In the genomic region with DNA sequence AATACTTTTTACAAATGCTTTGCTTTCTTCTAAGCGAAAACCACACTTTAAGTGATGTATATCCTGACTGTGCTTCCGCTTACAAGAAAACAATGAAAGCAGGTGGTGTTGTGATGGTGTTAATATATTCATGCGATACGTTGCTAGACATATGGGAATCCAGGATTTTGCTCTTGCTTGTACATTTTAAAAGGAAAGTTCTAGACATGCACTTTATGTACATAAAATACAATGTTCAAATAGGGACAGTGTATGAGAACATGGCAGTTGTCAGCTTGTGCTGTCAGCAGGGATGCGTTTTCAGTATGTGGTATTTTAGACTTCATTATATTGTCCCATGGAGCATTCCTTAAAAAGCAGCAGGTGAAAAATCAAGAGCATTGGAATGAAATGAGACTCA, we compare ENCODE assay signal across 19 mouse cellular contexts.
DNase-seq lines count a peak whose midpoint lies in the region; ATAC-seq and TF ChIP-seq lines count a peak whose summit lies in the region.
"Had no signal": no experiment of that assay in that cellular context is flagged by ENCODE, and none has a peak within 500 bp of the region (broad histone marks: within the 10 kb centered on the region; RNA-seq: fewer than 3 reads in every experiment).

No protein-coding gene starts in this region.

- peak; percentile 55 for ATAC-seq in forebrain, embryonic 15.5 days (replicated peaks)
- peak; percentile 68; the same call in 1 of the 2 replicates for ATAC-seq in midbrain, embryonic 16.5 days
- no peak for ATAC-seq in midbrain, embryonic 14.5 days (ENCODE audit: low FRiP score, low TSS enrichment)
- ATAC-seq: hindbrain, postnatal 0 days had no signal

- no peak overlapping the region for H3K4me3 ChIP-seq in forebrain, embryonic 15.5 days
- no peak overlapping the region for H3K4me3 ChIP-seq in forebrain, embryonic 10.5 days
- H3K4me3 ChIP-seq in left cerebral cortex, adult 2 months = no peak overlapping the region
- H3K4me3 ChIP-seq in midbrain, embryonic 16.5 days (ENCODE audit: low read depth, low read length) = no peak overlapping the region
- no peak overlapping the region for H3K4me3 ChIP-seq in midbrain, embryonic 14.5 days (replicated peaks; ENCODE audit: low read depth, low read length)
- H3K4me3 ChIP-seq: embryonic facial prominence, embryonic 10.5 days; heart, embryonic 10.5 days; heart, embryonic 15.5 days; hindbrain, embryonic 13.5 days had no signal

- 70% methylated on average over 5 of the region's 5 CpGs for WGBS in forebrain, embryonic 15.5 days
- 93% methylated on average over 5 of the region's 5 CpGs for WGBS in forebrain, embryonic 10.5 days
- WGBS in midbrain, embryonic 16.5 days = 83% methylated on average over 5 of the region's 5 CpGs
- 83% methylated on average over 5 of the region's 5 CpGs for WGBS in midbrain, embryonic 14.5 days

- H3K4me2 ChIP-seq in forebrain, embryonic 15.5 days (replicated peaks) = no peak overlapping the region
- no peak overlapping the region for H3K4me2 ChIP-seq in midbrain, embryonic 16.5 days (ENCODE audit: low read length)
- no peak overlapping the region for H3K4me2 ChIP-seq in midbrain, embryonic 14.5 days (ENCODE audit: low read length)
- H3K4me2 ChIP-seq: heart, embryonic 15.5 days; hindbrain, embryonic 13.5 days had no signal

- H3K27me3 ChIP-seq in forebrain, embryonic 15.5 days = no peaks in the 10 kb centered on the region
- H3K27me3 ChIP-seq in forebrain, embryonic 10.5 days (ENCODE audit: poor library complexity, severe bottlenecking) = no peaks in the 10 kb centered on the region
- no peaks in the 10 kb centered on the region for H3K27me3 ChIP-seq in midbrain, embryonic 16.5 days (ENCODE audit: control insufficient read depth, insufficient read depth, low read depth, low read length)
- H3K27me3 ChIP-seq in midbrain, embryonic 14.5 days (ENCODE audit: control insufficient read depth, insufficient read depth, low read length) = no peaks in the 10 kb centered on the region
- H3K27me3 ChIP-seq: heart, embryonic 15.5 days; hindbrain, embryonic 13.5 days had no signal

- no peak for TF ChIP-seq CTCF in left cerebral cortex, adult 2 months (IDR thresholded peaks at IDR 0.05)

- no peaks in the 10 kb centered on the region for H3K36me3 ChIP-seq in forebrain, embryonic 15.5 days
- H3K36me3 ChIP-seq in forebrain, embryonic 10.5 days (replicated peaks) = no peaks in the 10 kb centered on the region
- no peaks in the 10 kb centered on the region for H3K36me3 ChIP-seq in midbrain, embryonic 16.5 days (ENCODE audit: control insufficient read depth, insufficient read depth, low read length)
- H3K36me3 ChIP-seq in midbrain, embryonic 14.5 days (ENCODE audit: control insufficient read depth, insufficient read depth, low read length) = no peaks in the 10 kb centered on the region
- H3K36me3 ChIP-seq: embryonic facial prominence, embryonic 10.5 days; heart, embryonic 10.5 days; heart, embryonic 15.5 days; hindbrain, embryonic 13.5 days had no signal

- no peaks in the 10 kb centered on the region for H3K4me1 ChIP-seq in forebrain, embryonic 15.5 days
- H3K4me1 ChIP-seq in forebrain, embryonic 10.5 days = no peaks in the 10 kb centered on the region
- H3K4me1 ChIP-seq in midbrain, embryonic 16.5 days (ENCODE audit: control insufficient read depth, insufficient read depth, low read length) = no peaks in the 10 kb centered on the region
- no peaks in the 10 kb centered on the region for H3K4me1 ChIP-seq in midbrain, embryonic 14.5 days (ENCODE audit: control insufficient read depth, insufficient read depth, low read length)
- H3K4me1 ChIP-seq: embryonic facial prominence, embryonic 10.5 days; heart, embryonic 10.5 days; heart, embryonic 15.5 days; hindbrain, embryonic 13.5 days had no signal

- H3K9me3 ChIP-seq in forebrain, embryonic 15.5 days = no peaks in the 10 kb centered on the region
- no peaks in the 10 kb centered on the region for H3K9me3 ChIP-seq in forebrain, embryonic 10.5 days
- no peaks in the 10 kb centered on the region for H3K9me3 ChIP-seq in midbrain, embryonic 16.5 days (replicated peaks; ENCODE audit: control insufficient read depth, low read length, poor library complexity, severe bottlenecking)
- no peaks in the 10 kb centered on the region for H3K9me3 ChIP-seq in midbrain, embryonic 14.5 days (ENCODE audit: control insufficient read depth, low read length)
- H3K9me3 ChIP-seq: embryonic facial prominence, embryonic 10.5 days; heart, embryonic 10.5 days; heart, embryonic 15.5 days; hindbrain, embryonic 13.5 days had no signal

- no peak for DNase-seq in forebrain, embryonic 10.5 days (ENCODE audit: extremely low spot score, low spot score)
- DNase-seq in left cerebral cortex, adult 11 months (ENCODE audit: low spot score) = peak; percentile 10
- no peak for DNase-seq in left cerebral cortex, adult 2 months (ENCODE audit: extremely low spot score in 1 of 2, low spot score in 2 of 2)
- no peak for DNase-seq in midbrain, embryonic 14.5 days
- no peak for DNase-seq in kidney, adult 8-10 months
- no peak for DNase-seq in ovary, postnatal 36 days (ENCODE audit: low spot score)
- DNase-seq: adrenal gland, postnatal 10 days; cerebellum, adult 2 months; cerebellum, postnatal 10 days; gastrocnemius, postnatal 36 days; heart, adult 18-20 months; heart, postnatal 14 days had no signal

- no peak overlapping the region for H3K9ac ChIP-seq in forebrain, embryonic 15.5 days (replicated peaks)
- no peak overlapping the region for H3K9ac ChIP-seq in midbrain, embryonic 16.5 days (ENCODE audit: low read depth, low read length)
- H3K9ac ChIP-seq in midbrain, embryonic 14.5 days (replicated peaks; ENCODE audit: low read length) = no peak overlapping the region
- H3K9ac ChIP-seq: heart, embryonic 15.5 days; hindbrain, embryonic 13.5 days had no signal

- no peak overlapping the region for H3K27ac ChIP-seq in forebrain, embryonic 15.5 days (replicated peaks)
- H3K27ac ChIP-seq in forebrain, embryonic 10.5 days = no peak overlapping the region
- no peak overlapping the region for H3K27ac ChIP-seq in left cerebral cortex, adult 2 months
- H3K27ac ChIP-seq in midbrain, embryonic 16.5 days (ENCODE audit: low read length) = 0 out of 2 replicates have a peak overlapping the region, but pooled peaks have one; percentile 2
- no peak overlapping the region for H3K27ac ChIP-seq in midbrain, embryonic 14.5 days (replicated peaks; ENCODE audit: low read depth, low read length)
- H3K27ac ChIP-seq: embryonic facial prominence, embryonic 10.5 days; heart, embryonic 10.5 days; heart, embryonic 15.5 days; hindbrain, embryonic 13.5 days; hindbrain, postnatal 0 days had no signal

- intact Hi-C loops in left cerebral cortex, adult 2 months (cut with DNase I) = loop anchor here (5.0 kb wide), 1 partner anchor 332 kb away; no protein-coding TSS in a partner anchor
